Mouse (Mus musculus) midbrain, embryonic 15.5 days (tissue): ENCODE measurements around the gene Slc12a3. TPM values are rescaled to one million over a fixed set of nuclear protein-coding genes. Genes with fewer than 3 reads are reported as not detected.

ENCODE experiments used
- ATAC-seq: fragments of 200-750 bp; cut with Nextera tagmentation; replicated peaks from 2 replicates; pipeline ENCODE4 v1.8.0; 2017; ENCODE audit warnings: moderate TSS enrichment
- H3K27ac ChIP-seq: fragments of 300-500 bp; sonication (generic); 2 replicates; pipeline ENCODE4 v1.5.1; 2015; ENCODE audit warnings: mild to moderate bottlenecking, inconsistent platforms
- H3K27me3 ChIP-seq: fragments of 300-500 bp; sonication (generic); replicated peaks from 2 replicates; pipeline ENCODE4 v1.6.1; 2015; ENCODE audit warnings: inconsistent platforms
- H3K36me3 ChIP-seq: fragments of 300-500 bp; sonication (generic); replicated peaks from 2 replicates; pipeline ENCODE4 v1.6.1; 2015; ENCODE audit warnings: inconsistent platforms
- H3K4me1 ChIP-seq: fragments of 300-500 bp; sonication (generic); 2 replicates; pipeline ENCODE4 v1.6.1; 2015; ENCODE audit warnings: inconsistent platforms
- H3K4me2 ChIP-seq: fragments of 300-500 bp; sonication (generic); 2 replicates; pipeline ENCODE4 v1.6.1; 2015; ENCODE audit warnings: inconsistent platforms, mild to moderate bottlenecking, moderate library complexity
- H3K4me3 ChIP-seq: fragments of 300-500 bp; sonication (generic); 2 replicates; pipeline ENCODE4 v1.5.1; 2015; ENCODE audit warnings: mild to moderate bottlenecking, inconsistent platforms
- H3K9ac ChIP-seq: fragments of 300-500 bp; sonication (generic); 2 replicates; pipeline ENCODE4 v1.6.1; 2015; ENCODE audit warnings: mild to moderate bottlenecking, inconsistent platforms
- H3K9me3 ChIP-seq: fragments of 300-500 bp; sonication (generic); 2 replicates; pipeline ENCODE4 v1.6.1; 2016; ENCODE audit warnings: inconsistent platforms
- WGBS: fragments of 180-500 bp; shearing (Covaris S2); methylation state at CpG from one replicate; pipeline ENCODE4 v1.1.7; 2015; ENCODE audit warnings: mixed read lengths; 5-methylcytosine and 5-hydroxymethylcytosine counted together
- polyA plus RNA-seq: library from polyadenylated mRNA; unstranded; fragments of >200 nt; fragmentation: Nextera tagmentation; extraction: Ambion mirVana; gene quantifications from 2 replicates; pipeline ENCODE4 v1.2.1, GENCODE M21; 2015

The Slc12a3 gene
- polyA plus RNA-seq, 1 experiment from 2014 or later = 0.05 TPM

- no peaks in the 10 kb centered on the region for H3K4me1 ChIP-seq
- no peak overlapping the region for H3K9ac ChIP-seq
- H3K4me2 ChIP-seq = no peak overlapping the region
- no peaks in the 10 kb centered on the region for H3K27me3 ChIP-seq
- ATAC-seq = no peak
- no peaks in the 10 kb centered on the region for H3K36me3 ChIP-seq
- H3K9me3 ChIP-seq = no peaks in the 10 kb centered on the region
- 83% methylated on average over 7 of the region's 7 CpGs for WGBS
- no peak overlapping the region for H3K4me3 ChIP-seq
- H3K27ac ChIP-seq = no peak overlapping the region
These were observed 11.8 kb downstream of the Slc12a3 start for GRCm38 (mm10) chr8:94340796-94341195.

GRCm38 (mm10) chr8:94342691-94343090 is 13.7 kb downstream of the Slc12a3 start:
- no peak overlapping the region for H3K27ac ChIP-seq
- no peaks in the 10 kb centered on the region for H3K4me1 ChIP-seq
- 90% methylated on average over 10 of the region's 10 CpGs for WGBS
- ATAC-seq = no peak
- no peak overlapping the region for H3K4me2 ChIP-seq
- H3K9me3 ChIP-seq = no peaks in the 10 kb centered on the region
- H3K36me3 ChIP-seq = no peaks in the 10 kb centered on the region
- no peaks in the 10 kb centered on the region for H3K27me3 ChIP-seq
- no peak overlapping the region for H3K4me3 ChIP-seq
- no peak overlapping the region for H3K9ac ChIP-seq

- 15% methylated on average over 6 of the region's 6 CpGs for WGBS
- no peak overlapping the region for H3K27ac ChIP-seq
- no peak overlapping the region for H3K9ac ChIP-seq
- H3K4me3 ChIP-seq = no peak overlapping the region
- H3K9me3 ChIP-seq = no peaks in the 10 kb centered on the region
- no peaks in the 10 kb centered on the region for H3K36me3 ChIP-seq
- no peaks in the 10 kb centered on the region for H3K4me1 ChIP-seq
- no peak; the same call in 1 of the 2 replicates for ATAC-seq
- no peaks in the 10 kb centered on the region for H3K27me3 ChIP-seq
- no peak overlapping the region for H3K4me2 ChIP-seq
These were observed 14.3 kb downstream of the Slc12a3 start for GRCm38 (mm10) chr8:94343290-94343689.

DNA sequence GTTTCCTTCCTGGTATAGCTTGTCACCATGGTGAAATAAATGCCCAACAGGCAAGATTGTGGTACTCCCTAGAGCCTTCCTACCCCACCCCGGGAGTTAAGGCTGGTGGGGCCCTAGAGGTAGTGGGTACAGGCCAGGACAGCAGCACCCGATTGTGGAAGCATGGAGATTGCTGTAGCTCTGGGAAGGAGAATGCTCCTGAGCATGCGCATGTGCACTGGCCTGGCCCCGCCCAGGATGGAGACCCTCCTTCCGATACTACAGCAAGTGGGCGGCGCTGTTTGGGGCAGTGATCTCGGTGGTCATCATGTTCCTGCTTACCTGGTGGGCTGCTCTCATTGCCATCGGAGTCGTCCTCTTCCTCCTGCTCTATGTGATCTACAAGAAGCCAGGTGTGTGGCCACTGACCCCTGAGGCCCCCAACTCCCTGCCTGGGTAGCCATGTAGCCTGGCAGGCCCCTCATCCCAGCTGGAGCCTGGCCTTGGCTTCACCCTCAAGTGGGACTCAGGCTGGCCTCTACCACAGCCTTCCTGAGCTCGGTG is 14.8 kb downstream of the Slc12a3 start:
- Histone ChIP-seq H3K4me3 (no peak overlapping the region), H3K27me3 (no peaks in the 10 kb centered on the region), H3K27ac (no peak overlapping the region), H3K4me1 (no peaks in the 10 kb centered on the region), H3K9me3 (no peaks in the 10 kb centered on the region), H3K9ac (no peak overlapping the region), H3K36me3 (no peaks in the 10 kb centered on the region), H3K4me2 (no peak overlapping the region)
- ATAC-seq = no peak
- 87% methylated on average over 11 of the region's 11 CpGs for WGBS

DNA sequence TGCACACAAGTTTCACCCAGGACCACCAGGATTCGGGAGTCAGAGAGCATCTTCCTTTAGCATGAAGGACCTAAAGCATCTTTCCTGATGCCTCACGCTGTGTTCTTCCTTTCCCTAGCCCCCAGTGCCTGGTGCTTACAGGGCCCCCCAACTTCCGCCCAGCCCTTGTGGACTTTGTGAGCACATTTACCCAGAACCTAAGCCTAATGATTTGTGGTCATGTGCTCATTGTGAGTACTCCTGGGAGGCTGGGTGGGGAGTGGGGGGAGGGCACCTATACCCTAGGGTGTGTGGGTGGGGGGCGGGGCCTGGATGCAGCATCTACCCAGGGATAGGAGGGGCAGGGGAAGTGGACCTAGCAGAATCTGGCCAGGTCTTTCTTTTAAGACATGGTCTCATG is 16.7 kb downstream of the Slc12a3 start:
- no peak for ATAC-seq
- 92% methylated on average over 4 of the region's 4 CpGs for WGBS
- no peaks in the 10 kb centered on the region for H3K9me3 ChIP-seq

DNA sequence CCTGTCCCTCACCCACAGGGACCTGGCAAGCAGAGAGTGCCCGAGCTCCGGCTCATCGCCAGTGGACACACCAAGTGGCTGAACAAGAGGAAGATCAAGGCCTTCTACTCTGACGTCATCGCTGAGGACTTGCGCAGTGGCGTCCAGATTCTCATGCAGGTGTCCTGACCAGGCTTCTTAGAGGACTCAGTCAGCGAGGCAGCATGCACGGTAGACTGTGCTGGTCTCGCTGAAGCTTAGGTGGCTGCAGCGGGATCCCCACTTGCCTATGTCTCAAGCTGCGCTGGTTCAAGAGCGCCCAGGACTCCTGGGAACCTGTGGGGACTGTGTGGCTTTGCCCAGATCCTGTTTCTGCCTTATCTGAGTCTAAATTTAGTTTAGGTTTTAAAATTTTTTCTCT is 17.3 kb downstream of the Slc12a3 start:
- Histone ChIP-seq H3K36me3 (no peaks in the 10 kb centered on the region), H3K9ac (no peak overlapping the region), H3K4me3 (no peak overlapping the region), H3K27ac (no peak overlapping the region), H3K4me2 (no peak overlapping the region), H3K9me3 (no peaks in the 10 kb centered on the region), H3K4me1 (no peaks in the 10 kb centered on the region), H3K27me3 (no peaks in the 10 kb centered on the region)
- WGBS = 92% methylated on average over 13 of the region's 13 CpGs
- no peak for ATAC-seq

More for the DNA sequence above, 16.7 kb downstream of the Slc12a3 start:
- no peak overlapping the region for H3K4me3 ChIP-seq
- no peak overlapping the region for H3K27ac ChIP-seq
- H3K4me2 ChIP-seq = no peak overlapping the region
- H3K9ac ChIP-seq = no peak overlapping the region
- no peaks in the 10 kb centered on the region for H3K4me1 ChIP-seq
- H3K27me3 ChIP-seq = no peaks in the 10 kb centered on the region
- H3K36me3 ChIP-seq = no peaks in the 10 kb centered on the region

DNA sequence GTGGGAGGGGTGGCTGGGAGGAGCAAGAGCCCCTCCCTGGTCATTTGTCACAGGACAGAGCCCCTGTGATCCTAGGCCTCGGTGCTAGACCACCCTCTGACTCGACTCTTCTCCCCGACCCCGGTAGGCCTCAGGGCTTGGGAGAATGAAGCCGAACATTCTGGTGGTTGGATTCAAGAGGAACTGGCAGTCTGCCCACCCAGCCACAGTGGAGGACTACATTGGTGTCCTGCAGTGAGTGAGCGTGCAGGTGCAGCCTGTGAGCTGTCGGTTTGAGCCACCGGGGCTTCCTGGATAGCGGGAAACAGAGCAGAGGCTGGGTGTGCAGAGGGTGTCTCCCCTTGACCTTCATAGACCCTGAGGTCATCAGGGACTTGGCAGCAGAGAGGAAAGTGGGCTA is 19.4 kb downstream of the Slc12a3 start:
- H3K9me3 ChIP-seq = no peaks in the 10 kb centered on the region
- no peak overlapping the region for H3K4me3 ChIP-seq
- H3K27me3 ChIP-seq = no peaks in the 10 kb centered on the region
- no peak overlapping the region for H3K4me2 ChIP-seq
- no peaks in the 10 kb centered on the region for H3K36me3 ChIP-seq
- ATAC-seq = no peak
- WGBS = 78% methylated on average over 9 of the region's 9 CpGs
- H3K4me1 ChIP-seq = no peaks in the 10 kb centered on the region
- H3K27ac ChIP-seq = no peak overlapping the region
- no peak overlapping the region for H3K9ac ChIP-seq

GRCm38 (mm10) chr8:94354069-94354531 is 25.1 kb downstream of the Slc12a3 start:
- H3K27me3 ChIP-seq = no peaks in the 10 kb centered on the region
- WGBS = 85% methylated on average over 7 of the region's 7 CpGs

DNA sequence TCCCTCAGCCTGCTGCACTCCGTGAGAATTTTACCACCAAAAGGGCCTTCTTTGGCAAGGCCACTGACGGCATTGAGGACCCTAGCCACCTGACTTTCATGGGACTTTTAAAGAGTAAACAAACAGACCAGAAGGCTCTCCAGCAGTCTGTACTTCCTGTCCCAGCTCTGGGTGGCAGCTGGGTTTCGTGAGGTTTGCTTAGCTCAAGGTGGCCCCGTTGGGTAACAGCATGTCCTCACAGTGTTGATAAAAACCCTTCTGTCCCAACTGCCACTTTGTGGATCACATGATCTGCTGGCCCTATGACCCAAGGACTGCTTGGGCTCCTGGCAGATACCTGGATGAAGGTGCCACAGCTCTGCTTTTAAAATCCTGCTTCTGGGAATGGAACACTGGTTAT is 25.6 kb downstream of the Slc12a3 start:
- Histone ChIP-seq H3K27ac (no peak overlapping the region), H3K4me2 (no peak overlapping the region), H3K9ac (no peak overlapping the region), H3K36me3 (no peaks in the 10 kb centered on the region), H3K4me1 (no peaks in the 10 kb centered on the region), H3K9me3 (no peaks in the 10 kb centered on the region), H3K27me3 (no peaks in the 10 kb centered on the region), H3K4me3 (no peak overlapping the region)
- ATAC-seq = no peak
- WGBS = 89% methylated on average over 4 of the region's 4 CpGs

More at GRCm38 (mm10) chr8:94354069-94354531, 25.1 kb downstream of the Slc12a3 start:
- H3K36me3 ChIP-seq = no peaks in the 10 kb centered on the region
- H3K4me2 ChIP-seq = no peak overlapping the region
- no peaks in the 10 kb centered on the region for H3K4me1 ChIP-seq
- H3K9ac ChIP-seq = no peak overlapping the region
- ATAC-seq = no peak
- H3K4me3 ChIP-seq = no peak overlapping the region
- no peaks in the 10 kb centered on the region for H3K9me3 ChIP-seq
- H3K27ac ChIP-seq = no peak overlapping the region

GRCm38 (mm10) chr8:94357220-94357619 is 28.2 kb downstream of the Slc12a3 start:
- H3K4me2 ChIP-seq = no peak overlapping the region
- ATAC-seq = no peak
- H3K36me3 ChIP-seq = no peaks in the 10 kb centered on the region
- no peaks in the 10 kb centered on the region for H3K27me3 ChIP-seq
- no peaks in the 10 kb centered on the region for H3K9me3 ChIP-seq
- no peak overlapping the region for H3K9ac ChIP-seq
- H3K4me1 ChIP-seq = no peaks in the 10 kb centered on the region
- no peak overlapping the region for H3K27ac ChIP-seq
- no peak overlapping the region for H3K4me3 ChIP-seq
- 86% methylated on average over 6 of the region's 6 CpGs for WGBS

GRCm38 (mm10) chr8:94358541-94358940 is 29.5 kb downstream of the Slc12a3 start:
- no peaks in the 10 kb centered on the region for H3K9me3 ChIP-seq

DNA sequence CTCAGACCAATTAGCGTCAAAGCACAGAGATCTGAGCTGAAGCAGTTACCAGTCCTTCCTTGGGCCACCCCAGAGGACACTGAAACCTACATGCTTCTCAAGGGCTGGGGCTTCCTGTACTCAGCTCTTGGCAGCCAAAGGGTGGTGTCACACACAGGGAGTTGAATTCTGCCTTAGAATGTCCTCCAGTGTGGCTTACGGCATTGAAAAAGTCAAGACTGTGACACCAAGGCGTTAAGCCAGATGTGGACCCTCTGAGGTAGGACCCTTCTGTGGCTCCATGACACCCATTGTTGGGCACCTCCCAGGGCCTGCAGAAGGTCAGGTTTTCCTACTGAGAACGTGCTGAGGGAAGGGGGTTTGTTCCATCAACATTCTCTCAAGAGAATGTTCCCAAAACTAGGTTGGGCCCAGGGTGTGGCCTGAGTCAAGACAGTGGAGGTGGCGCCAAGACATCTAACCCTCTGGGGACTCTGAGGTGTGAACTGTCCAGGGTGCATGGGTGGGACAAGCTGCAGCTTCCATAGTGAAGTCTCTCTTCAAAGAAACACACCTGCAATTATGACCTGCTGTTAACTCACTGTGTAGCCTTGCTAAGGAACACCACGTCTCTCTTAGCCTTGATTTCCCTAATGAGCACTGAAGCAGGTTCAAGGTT is 32.9 kb downstream of the Slc12a3 start:
- H3K27ac ChIP-seq = no peak overlapping the region
- H3K9ac ChIP-seq = no peak overlapping the region
- no peaks in the 10 kb centered on the region for H3K36me3 ChIP-seq
- H3K27me3 ChIP-seq = no peaks in the 10 kb centered on the region
- no peaks in the 10 kb centered on the region for H3K9me3 ChIP-seq
- 87% methylated on average over 6 of the region's 6 CpGs for WGBS
- H3K4me2 ChIP-seq = no peak overlapping the region
- no peak for ATAC-seq
- H3K4me1 ChIP-seq = no peaks in the 10 kb centered on the region
- H3K4me3 ChIP-seq = no peak overlapping the region

More at GRCm38 (mm10) chr8:94358541-94358940, 29.5 kb downstream of the Slc12a3 start:
- no peak for ATAC-seq
- no peak overlapping the region for H3K4me3 ChIP-seq
- no peak overlapping the region for H3K9ac ChIP-seq
- H3K4me1 ChIP-seq = no peaks in the 10 kb centered on the region
- H3K27ac ChIP-seq = no peak overlapping the region
- no peaks in the 10 kb centered on the region for H3K36me3 ChIP-seq
- WGBS = 70% methylated on average over 5 of the region's 5 CpGs
- no peak overlapping the region for H3K4me2 ChIP-seq
- no peaks in the 10 kb centered on the region for H3K27me3 ChIP-seq

DNA sequence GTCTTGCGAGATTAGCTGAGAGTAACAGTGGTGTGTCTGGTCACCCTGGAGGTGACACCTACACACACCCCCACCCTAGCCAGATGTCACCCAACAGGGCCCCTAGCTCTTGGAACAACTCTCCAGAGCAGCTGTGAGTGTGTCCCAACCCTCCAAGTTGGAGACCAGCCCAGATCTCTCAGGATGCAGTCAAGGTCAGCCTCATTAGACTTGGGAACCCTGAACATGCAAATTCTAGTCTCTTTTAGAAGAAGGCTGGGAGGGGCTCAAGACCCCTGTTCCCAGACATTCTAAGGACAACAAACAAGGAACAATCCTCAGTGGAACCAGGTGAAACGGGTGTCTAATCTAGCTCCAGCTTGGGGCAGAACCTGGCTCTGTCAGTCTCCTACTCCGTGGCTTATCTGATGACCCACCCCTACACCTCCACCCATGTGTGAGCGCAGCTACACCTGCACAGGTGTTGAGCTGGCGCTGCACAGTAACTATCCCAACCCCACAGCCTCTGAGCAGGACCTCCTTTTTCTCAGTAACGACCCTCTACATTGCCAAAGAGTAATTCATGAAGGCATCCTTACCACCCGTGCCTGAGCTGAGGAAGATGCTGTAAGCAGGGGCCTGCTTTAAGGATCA is 33.7 kb downstream of the Slc12a3 start:
- no peak overlapping the region for H3K9ac ChIP-seq
- ATAC-seq = no peak
- no peaks in the 10 kb centered on the region for H3K9me3 ChIP-seq
- no peaks in the 10 kb centered on the region for H3K36me3 ChIP-seq
- H3K27ac ChIP-seq = no peak overlapping the region
- WGBS = 85% methylated on average over 7 of the region's 7 CpGs
- H3K4me3 ChIP-seq = no peak overlapping the region
- H3K4me1 ChIP-seq = no peaks in the 10 kb centered on the region
- no peak overlapping the region for H3K4me2 ChIP-seq
- H3K27me3 ChIP-seq = no peaks in the 10 kb centered on the region
